In the genomic region with DNA sequence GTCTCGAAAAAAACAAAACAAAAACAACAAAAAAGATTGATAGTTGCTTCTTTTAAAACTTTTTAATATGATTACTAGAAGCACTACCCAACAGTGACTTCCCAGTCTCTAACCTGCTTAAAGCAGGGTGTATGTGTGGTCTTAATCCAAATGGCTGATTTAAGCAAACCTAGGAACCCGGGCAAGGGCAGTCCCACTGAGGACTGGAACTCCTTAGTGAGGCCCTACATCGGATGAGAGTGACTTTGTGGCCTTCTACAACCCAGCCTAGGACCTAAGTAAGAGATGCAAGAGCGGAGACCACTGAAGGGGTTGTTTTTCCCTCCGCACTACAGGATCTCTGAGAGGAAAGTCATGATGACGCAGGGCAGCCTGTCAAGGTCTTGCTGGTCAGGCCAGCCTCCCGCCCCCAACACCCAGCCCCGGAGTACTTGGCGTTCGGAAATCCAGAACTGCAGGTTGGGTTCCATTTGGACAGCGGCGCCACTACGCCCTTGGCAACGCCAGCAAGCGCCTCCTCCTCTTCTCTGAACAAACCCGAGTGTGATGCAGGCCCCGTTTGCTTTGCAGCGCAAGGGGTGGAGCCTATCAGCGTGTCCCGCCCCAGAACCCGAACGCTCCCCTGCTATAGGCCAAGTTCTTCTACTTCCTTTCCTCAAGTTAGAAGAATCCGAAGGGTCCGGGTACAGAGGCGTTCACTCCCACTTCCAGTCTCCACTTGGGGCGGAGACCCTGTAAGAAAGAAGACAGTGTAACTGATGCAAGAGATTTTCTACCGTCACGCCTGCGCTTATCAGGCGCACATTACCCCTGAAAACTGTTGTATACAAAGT, we compare ENCODE assay signal across 8 mouse cellular contexts. TPM values are rescaled to one million over a fixed set of nuclear protein-coding genes. Genes with fewer than 3 reads are reported as not detected.
DNase-seq lines count a peak whose midpoint lies in the region; ATAC-seq lines count a peak whose summit lies in the region.

A gene (minus strand): TSS at position 612 of the 833 bp plus-strand sequence.

- DNase-seq in Muller cell, postnatal 12 days (ENCODE audit: inconsistent ontology term) = peak; percentile 94
- DNase-seq in cerebellum, adult 9-11 months = peak; percentile 93
- DNase-seq in frontal cortex, adult 2 months (ENCODE audit: extremely low spot score in 1 of 2, low spot score in 1 of 2) = peak; percentile 93 to 95
- peak; percentile 82 to 93 for DNase-seq in layer of hippocampus, postnatal 14 days (ENCODE audit: low spot score in 2 of 2)
- DNase-seq in lung, postnatal 14 days = peak; percentile 91
- DNase-seq in retina, adult 2 months (ENCODE audit: low read depth, low spot score) = peak; percentile 62
- peak; percentile 93 to 95 for DNase-seq in thymus, postnatal 36 days

- no peaks in the 10 kb centered on the region for H3K27me3 ChIP-seq in hindbrain, embryonic 12.5 days

- H3K4me3 ChIP-seq in hindbrain, embryonic 12.5 days = peak within 1 kb of the TSS; percentile 58

- peaks cover 4% of the 10 kb centered on the region for H3K36me3 ChIP-seq in hindbrain, embryonic 12.5 days

- 4% methylated on average over 30 of the region's 30 CpGs for WGBS in hindbrain, embryonic 12.5 days

- no peaks in the 10 kb centered on the region for H3K9me3 ChIP-seq in hindbrain, embryonic 12.5 days (replicated peaks)

- peak; percentile 99 for ATAC-seq in hindbrain, embryonic 12.5 days (ENCODE audit: low FRiP score)

- H3K9ac ChIP-seq in hindbrain, embryonic 12.5 days = peak within 1 kb of the TSS; percentile 62

- peak within 1 kb of the TSS; percentile 61 for H3K4me2 ChIP-seq in hindbrain, embryonic 12.5 days (replicated peaks)

- H3K27ac ChIP-seq in hindbrain, embryonic 12.5 days = peak within 1 kb of the TSS; percentile 68; the same call in 1 of the 2 replicates

- peaks cover 4% of the 10 kb centered on the region; the same call in 1 of the 2 replicates for H3K4me1 ChIP-seq in hindbrain, embryonic 12.5 days

RNA-seq across cellular contexts. Expression of the gene that starts here (rescaled TPM):
- 17.1 and 18.6 TPM in 2 replicates for polyA plus RNA-seq in frontal cortex, adult 2 months (2012; rRNA removed)
- 14.2 and 15.3 TPM in 2 replicates for polyA plus RNA-seq in hindbrain, embryonic 12.5 days (2016; fragmentation: Nextera tagmentation; extraction: Ambion mirVana)
- total RNA-seq in layer of hippocampus, postnatal 14 days (2021) = 10 to 100 TPM; 10.6 to 15.5 TPM

Comparison
In these comparisons a context has a peak if more than half of its experiments do, and no peak if none do; other contexts are left out.
1. Peak in every context shown above with its lines: DNase-seq, ATAC-seq, H3K4me3 ChIP-seq and H3K27ac ChIP-seq.